Mouse (Mus musculus): ENCODE results near the gene Tm9sf2. TPM values are rescaled to one million over a fixed set of nuclear protein-coding genes. Genes with fewer than 3 reads are reported as not detected.

The Tm9sf2 gene
- polyA plus RNA-seq, 1 experiment = 85.3 TPM

DNA sequence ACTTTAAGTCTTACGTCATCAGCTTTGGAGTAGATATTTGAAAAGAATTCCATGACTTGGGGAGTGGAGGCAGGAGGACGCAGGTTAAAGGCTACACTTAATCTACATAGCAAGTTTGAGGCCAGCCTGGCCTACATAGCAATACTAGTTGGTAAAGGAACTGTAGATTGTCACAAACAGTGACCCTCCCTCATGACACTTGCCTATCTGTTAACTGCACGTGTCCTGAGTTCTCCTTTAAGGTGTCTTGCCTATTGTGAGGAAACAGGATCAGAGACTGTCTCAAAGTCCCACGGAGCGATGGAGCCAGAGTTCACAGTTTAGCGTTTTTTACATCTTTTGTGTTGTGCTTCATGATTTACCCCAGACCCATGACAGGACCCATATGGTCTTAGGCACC, 75.4 kb downstream of the Tm9sf2 start:
- Histone ChIP-seq H3K27me3 (ENCODE audit: control insufficient read depth, insufficient read depth, low read length, poor library complexity, severe bottlenecking) (no peaks in the 10 kb centered on the region), H3K9ac (ENCODE audit: low read depth, poor library complexity, severe bottlenecking) (no peak overlapping the region), H3K4me3 (ENCODE audit: low read depth, low read length) (peak overlapping the region; percentile 19; the same call in 1 of the 2 replicates), H3K9me3 (replicated peaks; ENCODE audit: control insufficient read depth, insufficient read depth, low read length, poor library complexity, severe bottlenecking) (no peaks in the 10 kb centered on the region), H3K4me1 (ENCODE audit: control insufficient read depth, insufficient read depth, low read length) (peaks cover 3% of the 10 kb centered on the region), H3K27ac (ENCODE audit: insufficient read depth, low read length) (no peak overlapping the region), H3K36me3 (ENCODE audit: control insufficient read depth, insufficient read depth, low read length, poor library complexity, severe bottlenecking) (no peaks in the 10 kb centered on the region)
- TF ChIP-seq EP300 (IDR thresholded peaks at IDR 0.05; ENCODE audit: insufficient read depth, low read depth, low read length) (no peak), POLR2A (IDR thresholded peaks at IDR 0.05; ENCODE audit: insufficient read depth, low read length) (no peak), CTCF (IDR thresholded peaks at IDR 0.05; ENCODE audit: low read depth, low read length) (no peak)

DNA sequence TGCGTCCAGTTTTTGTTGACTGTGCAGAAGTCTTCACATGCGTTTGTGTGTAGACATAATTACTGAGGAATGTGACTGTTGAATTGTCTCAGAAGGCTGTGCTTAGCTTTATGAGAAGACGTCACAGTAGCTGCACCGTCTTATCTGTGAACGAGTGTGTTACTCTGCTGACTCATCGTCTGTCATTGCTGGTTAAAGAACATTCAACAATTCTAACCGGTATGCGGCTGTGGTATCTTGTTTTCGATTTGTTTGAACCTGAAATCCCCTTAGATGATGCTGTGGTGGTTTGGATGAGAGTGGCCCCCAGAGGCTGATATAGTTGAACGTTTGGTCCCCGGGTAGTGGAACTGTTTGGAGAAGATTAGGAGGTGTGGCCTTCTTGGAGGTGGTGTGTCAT, 77.1 kb downstream of the Tm9sf2 start:
- Histone ChIP-seq H3K9me3 (replicated peaks; ENCODE audit: control insufficient read depth, insufficient read depth, low read length, poor library complexity, severe bottlenecking) (no peaks in the 10 kb centered on the region), H3K9ac (ENCODE audit: low read depth, poor library complexity, severe bottlenecking) (no peak overlapping the region), H3K27me3 (ENCODE audit: control insufficient read depth, insufficient read depth, low read length, poor library complexity, severe bottlenecking) (no peaks in the 10 kb centered on the region), H3K36me3 (ENCODE audit: control insufficient read depth, insufficient read depth, low read length, poor library complexity, severe bottlenecking) (no peaks in the 10 kb centered on the region), H3K27ac (ENCODE audit: insufficient read depth, low read length) (no peak overlapping the region), H3K4me1 (ENCODE audit: control insufficient read depth, insufficient read depth, low read length) (peaks cover 3% of the 10 kb centered on the region), H3K4me3 (ENCODE audit: low read depth, low read length) (no peak overlapping the region)
- TF ChIP-seq CTCF (IDR thresholded peaks at IDR 0.05; ENCODE audit: low read depth, low read length) = no peak
- no peak for TF ChIP-seq EP300 (IDR thresholded peaks at IDR 0.05; ENCODE audit: insufficient read depth, low read depth, low read length)
- no peak for TF ChIP-seq POLR2A (IDR thresholded peaks at IDR 0.05; ENCODE audit: insufficient read depth, low read length)

DNA sequence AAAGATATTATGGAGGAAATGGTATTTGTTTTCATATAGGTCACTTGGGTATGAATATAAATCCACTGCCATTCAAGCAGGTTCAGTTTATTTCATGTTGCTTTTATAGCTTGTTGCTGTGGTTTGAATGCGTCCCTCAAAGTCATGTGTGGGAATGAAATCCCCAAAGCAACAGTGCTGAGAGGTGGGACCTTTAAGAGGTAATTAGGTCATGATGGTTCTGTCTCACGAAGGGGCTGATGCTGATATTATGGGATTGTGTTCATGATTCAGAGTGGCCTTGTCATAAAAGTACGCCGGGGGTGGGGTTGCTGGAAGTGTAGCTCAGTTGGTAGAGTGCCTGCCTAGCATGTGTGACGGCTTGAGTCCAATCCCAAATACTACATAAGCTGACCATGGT, 81.4 kb downstream of the Tm9sf2 start:
- H3K36me3 ChIP-seq (ENCODE audit: control insufficient read depth, insufficient read depth, low read length, poor library complexity, severe bottlenecking) = no peaks in the 10 kb centered on the region
- TF ChIP-seq CTCF (IDR thresholded peaks at IDR 0.05; ENCODE audit: low read depth, low read length) = no peak
- no peak for TF ChIP-seq EP300 (IDR thresholded peaks at IDR 0.05; ENCODE audit: insufficient read depth, low read depth, low read length)
- no peak for TF ChIP-seq POLR2A (IDR thresholded peaks at IDR 0.05; ENCODE audit: insufficient read depth, low read length)
- no peaks in the 10 kb centered on the region for H3K4me1 ChIP-seq (ENCODE audit: control insufficient read depth, insufficient read depth, low read length)
- H3K9me3 ChIP-seq (replicated peaks; ENCODE audit: control insufficient read depth, insufficient read depth, low read length, poor library complexity, severe bottlenecking) = no peaks in the 10 kb centered on the region
- H3K9ac ChIP-seq (ENCODE audit: low read depth, poor library complexity, severe bottlenecking) = no peak overlapping the region
- no peaks in the 10 kb centered on the region for H3K27me3 ChIP-seq (ENCODE audit: control insufficient read depth, insufficient read depth, low read length, poor library complexity, severe bottlenecking)
- no peak overlapping the region for H3K27ac ChIP-seq (ENCODE audit: insufficient read depth, low read length)
- H3K4me3 ChIP-seq (ENCODE audit: low read depth, low read length) = no peak overlapping the region

DNA sequence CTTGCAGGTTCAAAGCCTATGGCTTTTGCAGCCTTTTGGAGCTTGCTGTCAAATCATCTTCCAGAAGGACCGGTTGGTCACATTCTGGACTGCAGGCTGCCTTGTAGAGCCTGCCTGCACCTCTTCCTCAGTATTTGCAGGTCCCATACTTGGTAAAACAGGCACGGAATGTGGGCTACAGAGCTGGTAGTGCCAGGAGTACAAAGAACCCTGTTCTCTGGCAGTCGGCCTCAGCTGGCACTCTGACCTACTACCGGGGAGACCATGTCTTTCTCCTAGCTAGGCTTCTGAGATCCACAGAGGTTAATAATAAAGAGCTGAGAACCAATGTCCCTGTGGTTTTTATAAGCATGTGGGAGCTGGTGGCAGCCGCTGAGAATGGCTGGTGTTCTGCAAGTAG, 83.1 kb downstream of the Tm9sf2 start:
- no peaks in the 10 kb centered on the region for H3K9me3 ChIP-seq (replicated peaks; ENCODE audit: control insufficient read depth, insufficient read depth, low read length, poor library complexity, severe bottlenecking)
- no peak overlapping the region for H3K9ac ChIP-seq (ENCODE audit: low read depth, poor library complexity, severe bottlenecking)
- no peak for TF ChIP-seq CTCF (IDR thresholded peaks at IDR 0.05; ENCODE audit: low read depth, low read length)
- TF ChIP-seq POLR2A (IDR thresholded peaks at IDR 0.05; ENCODE audit: insufficient read depth, low read length) = no peak
- no peak for TF ChIP-seq EP300 (IDR thresholded peaks at IDR 0.05; ENCODE audit: insufficient read depth, low read depth, low read length)
- no peak overlapping the region for H3K27ac ChIP-seq (ENCODE audit: insufficient read depth, low read length)
- H3K4me3 ChIP-seq (ENCODE audit: low read depth, low read length) = no peak overlapping the region
- H3K4me1 ChIP-seq (ENCODE audit: control insufficient read depth, insufficient read depth, low read length) = no peaks in the 10 kb centered on the region
- H3K36me3 ChIP-seq (ENCODE audit: control insufficient read depth, insufficient read depth, low read length, poor library complexity, severe bottlenecking) = no peaks in the 10 kb centered on the region
- no peaks in the 10 kb centered on the region for H3K27me3 ChIP-seq (ENCODE audit: control insufficient read depth, insufficient read depth, low read length, poor library complexity, severe bottlenecking)

DNA sequence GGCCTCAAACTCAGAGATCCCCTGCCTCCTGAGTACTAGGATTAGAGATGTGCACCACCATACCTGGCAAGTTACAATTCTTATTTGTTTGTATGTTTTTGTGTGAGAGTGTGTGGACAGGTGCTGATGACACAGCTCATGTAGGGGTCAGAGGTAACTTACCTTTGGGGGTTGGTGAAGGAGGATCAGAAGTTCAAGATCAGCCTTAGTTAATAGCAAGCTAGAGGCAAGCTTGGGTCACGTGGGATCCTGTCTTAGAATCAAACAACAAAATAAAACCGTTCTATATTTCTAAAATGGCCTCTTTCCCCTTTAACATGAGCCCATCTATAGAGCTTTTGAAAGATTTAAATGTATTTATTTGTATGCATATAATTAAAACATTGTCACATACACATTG, 83.7 kb downstream of the Tm9sf2 start:
- no peaks in the 10 kb centered on the region for H3K27me3 ChIP-seq (ENCODE audit: control insufficient read depth, insufficient read depth, low read length, poor library complexity, severe bottlenecking)
- no peaks in the 10 kb centered on the region for H3K4me1 ChIP-seq (ENCODE audit: control insufficient read depth, insufficient read depth, low read length)
- no peak overlapping the region for H3K9ac ChIP-seq (ENCODE audit: low read depth, poor library complexity, severe bottlenecking)
- H3K36me3 ChIP-seq (ENCODE audit: control insufficient read depth, insufficient read depth, low read length, poor library complexity, severe bottlenecking) = no peaks in the 10 kb centered on the region
- no peak overlapping the region for H3K4me3 ChIP-seq (ENCODE audit: low read depth, low read length)
- no peak for TF ChIP-seq CTCF (IDR thresholded peaks at IDR 0.05; ENCODE audit: low read depth, low read length)
- TF ChIP-seq POLR2A (IDR thresholded peaks at IDR 0.05; ENCODE audit: insufficient read depth, low read length) = no peak
- no peak for TF ChIP-seq EP300 (IDR thresholded peaks at IDR 0.05; ENCODE audit: insufficient read depth, low read depth, low read length)
- H3K27ac ChIP-seq (ENCODE audit: insufficient read depth, low read length) = no peak overlapping the region
- H3K9me3 ChIP-seq (replicated peaks; ENCODE audit: control insufficient read depth, insufficient read depth, low read length, poor library complexity, severe bottlenecking) = no peaks in the 10 kb centered on the region

DNA sequence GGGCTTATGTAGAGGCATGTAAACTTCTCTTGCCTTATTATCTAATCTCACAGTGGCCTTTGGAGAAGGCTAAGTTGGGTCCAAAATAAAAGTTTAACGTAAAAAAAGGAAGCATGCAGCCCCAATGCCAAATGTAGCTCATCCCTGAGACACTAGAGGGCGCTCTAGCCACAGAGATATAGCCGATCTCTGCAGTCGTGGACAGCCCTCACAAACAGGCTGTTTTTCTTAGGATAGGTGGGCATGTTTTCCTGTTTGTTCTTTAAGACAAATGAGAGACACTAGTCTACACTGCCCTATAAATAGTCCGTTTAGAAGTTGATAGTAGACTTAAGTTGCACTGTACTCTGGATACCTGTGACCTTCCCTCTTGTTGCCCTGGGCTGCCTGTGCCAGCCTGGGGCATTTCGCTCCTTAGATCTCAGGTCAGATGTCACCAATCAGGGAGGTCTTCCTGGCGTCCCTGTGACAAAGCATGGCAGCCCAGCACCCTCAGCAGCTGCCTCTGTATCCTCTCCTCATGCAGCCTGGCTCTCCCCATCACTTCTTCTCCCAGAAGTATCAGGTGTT, 84.2 kb downstream of the Tm9sf2 start:
- Histone ChIP-seq H3K4me1 (ENCODE audit: control insufficient read depth, insufficient read depth, low read length) (no peaks in the 10 kb centered on the region), H3K27me3 (ENCODE audit: control insufficient read depth, insufficient read depth, low read length, poor library complexity, severe bottlenecking) (no peaks in the 10 kb centered on the region), H3K9ac (ENCODE audit: low read depth, poor library complexity, severe bottlenecking) (no peak overlapping the region), H3K9me3 (replicated peaks; ENCODE audit: control insufficient read depth, insufficient read depth, low read length, poor library complexity, severe bottlenecking) (no peaks in the 10 kb centered on the region), H3K27ac (ENCODE audit: insufficient read depth, low read length) (no peak overlapping the region), H3K36me3 (ENCODE audit: control insufficient read depth, insufficient read depth, low read length, poor library complexity, severe bottlenecking) (no peaks in the 10 kb centered on the region), H3K4me3 (ENCODE audit: low read depth, low read length) (no peak overlapping the region)
- TF ChIP-seq CTCF (IDR thresholded peaks at IDR 0.05; ENCODE audit: low read depth, low read length) = peak; percentile 92
- TF ChIP-seq POLR2A (IDR thresholded peaks at IDR 0.05; ENCODE audit: insufficient read depth, low read length) = no peak
- TF ChIP-seq EP300 (IDR thresholded peaks at IDR 0.05; ENCODE audit: insufficient read depth, low read depth, low read length) = no peak
